Mouse (Mus musculus) limb, embryonic 15.5 days (tissue): Measurements from ENCODE around the gene Lrrc58. TPM values are rescaled to one million over a fixed set of nuclear protein-coding genes. Genes with fewer than 3 reads are reported as not detected.

Experiments used
- ATAC-seq: fragments of 200-750 bp; cut with Nextera tagmentation; 2 replicates; pipeline ENCODE4 v1.8.0; 2017; ENCODE audit warnings: low read depth, moderate TSS enrichment; ENCODE audit not compliant: insufficient number of reproducible peaks, low FRiP score, low TSS enrichment
- H3K27ac ChIP-seq: fragments of 300-500 bp; sonication (generic); 2 replicates; pipeline ENCODE4 v1.5.1; 2015; ENCODE audit warnings: moderate library complexity, mild to moderate bottlenecking, inconsistent platforms
- H3K27me3 ChIP-seq: fragments of 300-500 bp; sonication (generic); 2 replicates; pipeline ENCODE4 v1.6.1; 2015; ENCODE audit warnings: inconsistent platforms
- H3K36me3 ChIP-seq: fragments of 300-500 bp; sonication (generic); 2 replicates; pipeline ENCODE4 v1.6.1; 2015; ENCODE audit warnings: inconsistent platforms
- H3K4me1 ChIP-seq: fragments of 300-500 bp; sonication (generic); 2 replicates; pipeline ENCODE4 v1.6.1; 2015; ENCODE audit warnings: inconsistent platforms
- H3K4me2 ChIP-seq: fragments of 300-500 bp; sonication (generic); 2 replicates; pipeline ENCODE4 v1.6.1; 2015; ENCODE audit warnings: mild to moderate bottlenecking, inconsistent platforms
- H3K4me3 ChIP-seq: fragments of 300-500 bp; sonication (generic); 2 replicates; pipeline ENCODE4 v1.5.1; 2015; ENCODE audit warnings: mild to moderate bottlenecking, inconsistent platforms
- H3K9ac ChIP-seq: fragments of 300-500 bp; sonication (generic); 2 replicates; pipeline ENCODE4 v1.6.1; 2015; ENCODE audit warnings: inconsistent platforms
- H3K9me3 ChIP-seq: fragments of 300-500 bp; sonication (generic); 2 replicates; pipeline ENCODE4 v1.6.1; 2016; ENCODE audit warnings: inconsistent platforms
- WGBS: fragments of 180-500 bp; shearing (Covaris S2); methylation state at CpG from one replicate; pipeline ENCODE4 v1.1.7; 2015; 5-methylcytosine and 5-hydroxymethylcytosine counted together
- polyA plus RNA-seq: library from polyadenylated mRNA; unstranded; fragments of >200 nt; fragmentation: Nextera tagmentation; extraction: Ambion mirVana; gene quantifications from 2 replicates; pipeline ENCODE4 v1.2.1, GENCODE M21; 2015

The Lrrc58 gene
- polyA plus RNA-seq, 1 experiment from 2014 or later: 53.1 TPM

DNA sequence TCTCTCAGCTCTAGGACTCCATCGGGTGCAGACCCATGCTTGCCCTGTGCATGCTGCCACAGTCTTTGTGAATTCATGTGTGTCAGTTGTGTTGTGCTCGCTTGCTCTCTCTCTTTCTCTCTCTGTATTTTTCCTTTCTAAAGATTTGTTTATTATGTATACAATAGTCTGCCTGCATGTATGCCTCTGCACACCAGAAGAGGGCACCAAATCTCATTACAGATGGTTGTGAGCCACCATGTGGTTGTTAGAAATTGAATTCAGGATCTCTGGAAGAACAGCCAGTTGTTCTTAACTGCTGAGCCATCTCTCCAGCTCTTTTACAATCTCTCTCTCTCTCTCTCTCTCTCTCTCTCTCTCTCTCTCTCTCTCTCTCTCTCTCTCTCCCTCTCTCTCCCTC is 66.7 kb downstream of the Lrrc58 start:
- WGBS: 92% methylated on average over 2 of the region's 2 CpGs
- no peak overlapping the region for H3K4me2 ChIP-seq
- H3K9ac ChIP-seq: no peak overlapping the region
- no peaks in the 10 kb centered on the region for H3K9me3 ChIP-seq
- no peak for ATAC-seq
- no peak overlapping the region for H3K4me3 ChIP-seq
- peaks cover 3% of the 10 kb centered on the region; the same call in 1 of the 2 replicates for H3K4me1 ChIP-seq
- no peaks in the 10 kb centered on the region for H3K27me3 ChIP-seq
- H3K36me3 ChIP-seq: no peaks in the 10 kb centered on the region
- no peak overlapping the region for H3K27ac ChIP-seq

DNA sequence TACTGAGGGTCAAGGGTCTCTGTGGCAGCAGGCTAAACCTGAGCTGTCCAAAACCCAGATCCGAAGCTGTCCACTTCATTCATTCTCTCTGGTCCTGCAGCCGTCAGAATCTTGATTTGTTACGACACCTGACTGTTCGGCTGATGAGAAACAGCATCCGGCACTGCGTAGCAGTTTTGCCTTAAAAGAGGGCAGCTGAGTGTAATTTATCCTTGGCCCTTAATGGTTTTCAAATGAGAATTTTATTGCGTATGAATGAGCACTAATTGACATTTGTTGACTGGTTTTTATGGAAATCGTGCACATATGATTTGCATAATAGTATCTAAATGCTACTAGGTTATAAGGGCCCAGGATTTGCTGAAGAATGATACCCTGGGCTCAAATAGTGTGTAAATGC is 69.1 kb downstream of the Lrrc58 start:
- no peaks in the 10 kb centered on the region for H3K36me3 ChIP-seq
- no peak overlapping the region for H3K4me2 ChIP-seq
- no peaks in the 10 kb centered on the region for H3K27me3 ChIP-seq
- H3K4me3 ChIP-seq: no peak overlapping the region
- WGBS: 39% methylated on average over 8 of the region's 8 CpGs
- no peak for ATAC-seq
- peaks cover 3% of the 10 kb centered on the region; the same call in 1 of the 2 replicates for H3K4me1 ChIP-seq
- H3K9me3 ChIP-seq: no peaks in the 10 kb centered on the region
- H3K9ac ChIP-seq: no peak overlapping the region
- no peak overlapping the region for H3K27ac ChIP-seq

Other genes starting within 250 kb of the Lrrc58 start
- 49.8 and 51.2 TPM in 2 replicates for gene Ndufb4, start 213.9 kb upstream of the Lrrc58 start, polyA plus RNA-seq
- gene Fstl1, start 91.5 kb upstream of the Lrrc58 start, polyA plus RNA-seq: 835 and 854 TPM in 2 replicates
- not detected in 2 replicates for gene Gm36028, start 7.2 kb upstream of the Lrrc58 start, polyA plus RNA-seq
- gene Gpr156, start 48.1 kb downstream of the Lrrc58 start, polyA plus RNA-seq: 0.38 and 0.47 TPM in 2 replicates
- 52.0 and 55.3 TPM in 2 replicates for gene Gsk3b, start 220.6 kb downstream of the Lrrc58 start, polyA plus RNA-seq